Mouse (Mus musculus): ENCODE measurements at regions not wholly inside any gene's neighbourhood (a gene's known extent, or its start where the extent isn't known, plus 50 kb on each side); places are given as distances from the start of the nearest gene placed in this dataset.

DNA sequence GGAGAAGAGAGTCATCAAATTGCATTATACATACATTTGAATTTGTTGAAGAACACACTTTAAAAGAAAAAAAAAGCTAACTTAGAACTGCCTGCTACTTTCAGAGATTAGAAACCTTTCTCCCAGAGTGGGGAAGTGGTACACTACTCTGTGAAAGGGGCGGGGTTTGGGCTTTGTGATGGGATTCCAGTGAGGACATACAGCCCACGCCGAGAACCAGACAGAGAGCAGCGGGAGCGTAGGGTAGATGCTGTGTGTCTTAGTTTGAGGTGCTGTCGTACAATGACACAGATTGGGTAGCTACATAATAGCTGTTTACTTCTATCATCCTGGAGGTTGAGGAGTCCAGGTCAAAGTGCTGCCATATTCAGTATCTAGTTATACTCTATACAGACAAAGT, 136.5 kb upstream of the Serpine2 start:
- Histone ChIP-seq H3K36me3 (ENCODE audit: control insufficient read depth in 1 of 2, insufficient read depth in 2 of 2, low read length in 2 of 2) (no peaks in the 10 kb centered on the region), H3K4me3 (ENCODE audit: control insufficient read depth in 1 of 2, insufficient read depth in 1 of 2, low read depth in 2 of 2, low read length in 2 of 2) (no peak overlapping the region), H3K9me3 (replicated peaks; ENCODE audit: insufficient read depth, low read length) (no peaks in the 10 kb centered on the region), H3K9ac (ENCODE audit: control insufficient read depth, low read depth, low read length, poor library complexity, severe bottlenecking) (no peak overlapping the region), H3K79me2 (ENCODE audit: control insufficient read depth, insufficient read depth, low read length, poor library complexity) (no peaks in the 10 kb centered on the region), H3K27ac (ENCODE audit: control insufficient read depth, low read depth, low read length) (no peak overlapping the region), H3K27me3 (ENCODE audit: control insufficient read depth in 1 of 2, insufficient read depth in 2 of 2, low read length in 2 of 2) (no peaks in the 10 kb centered on the region), H3K4me1 (ENCODE audit: control insufficient read depth in 1 of 2, insufficient read depth in 2 of 2, low read length in 2 of 2) (no peaks in the 10 kb centered on the region)
- no peak for TF ChIP-seq MAX (IDR thresholded peaks at IDR 0.05; ENCODE audit: low read length)
- DNase-seq (ENCODE audit: low read depth, low spot score): no peak

GRCm38 (mm10) chr1:79984721-79985120, 123.7 kb upstream of the Serpine2 start:
- Histone ChIP-seq H3K27ac (ENCODE audit: control insufficient read depth, low read depth, low read length) (no peak overlapping the region), H3K4me3 (ENCODE audit: control insufficient read depth in 1 of 2, insufficient read depth in 1 of 2, low read depth in 2 of 2, low read length in 2 of 2) (no peak overlapping the region), H3K27me3 (ENCODE audit: control insufficient read depth in 1 of 2, insufficient read depth in 2 of 2, low read length in 2 of 2) (no peaks in the 10 kb centered on the region), H3K36me3 (ENCODE audit: control insufficient read depth in 1 of 2, insufficient read depth in 2 of 2, low read length in 2 of 2) (no peaks in the 10 kb centered on the region), H3K9me3 (replicated peaks; ENCODE audit: insufficient read depth, low read length) (no peaks in the 10 kb centered on the region), H3K79me2 (ENCODE audit: control insufficient read depth, insufficient read depth, low read length, poor library complexity) (no peaks in the 10 kb centered on the region), H3K9ac (ENCODE audit: control insufficient read depth, low read depth, low read length, poor library complexity, severe bottlenecking) (no peak overlapping the region), H3K4me1 (ENCODE audit: control insufficient read depth in 1 of 2, insufficient read depth in 2 of 2, low read length in 2 of 2) (no peaks in the 10 kb centered on the region)
- TF ChIP-seq SIN3A (IDR thresholded peaks at IDR 0.05; ENCODE audit: low read length) (no peak), BHLHE40 (IDR thresholded peaks at IDR 0.05; ENCODE audit: borderline replicate concordance, low read depth, low read length) (no peak), UBTF (IDR thresholded peaks at IDR 0.05; ENCODE audit: borderline replicate concordance, insufficient read depth, low read depth, low read length) (no peak), ETS1 (IDR thresholded peaks at IDR 0.05; ENCODE audit: low read depth, low read length) (no peak), MXI1 (IDR thresholded peaks at IDR 0.05; ENCODE audit: low read depth, low read length) (no peak), POLR2A (IDR thresholded peaks at IDR 0.05; ENCODE audit: control insufficient read depth in 1 of 2, insufficient read depth in 1 of 2, low read depth in 1 of 2, low read length in 2 of 2, poor library complexity in 1 of 2) (no peak)
- no peak for DNase-seq (ENCODE audit: low read depth, low spot score)

- TF ChIP-seq UBTF (IDR thresholded peaks at IDR 0.05; ENCODE audit: borderline replicate concordance, insufficient read depth, low read depth, low read length): no peak
- no peak for TF ChIP-seq MAFK (IDR thresholded peaks at IDR 0.05; ENCODE audit: borderline replicate concordance, low read depth, low read length)
- TF ChIP-seq CHD2 (IDR thresholded peaks at IDR 0.05; ENCODE audit: low read length): no peak
- TF ChIP-seq EP300 (IDR thresholded peaks at IDR 0.05; ENCODE audit: low read depth in 1 of 2, low read length in 2 of 2): no peak
- no peak for TF ChIP-seq CTCF (IDR thresholded peaks at IDR 0.05 in 2 of 3, conservative IDR thresholded peaks at IDR 0.05 in 1 of 3; ENCODE audit: control insufficient read depth in 1 of 3, insufficient read depth in 1 of 3, low read depth in 2 of 3, low read length in 3 of 3, poor library complexity in 1 of 3, severe bottlenecking in 1 of 3)
- TF ChIP-seq GATA1 (IDR thresholded peaks at IDR 0.05; ENCODE audit: low read depth, low read length): no peak
- no peak for TF ChIP-seq USF1 (IDR thresholded peaks at IDR 0.05; ENCODE audit: low read depth, low read length)
- no peaks in the 10 kb centered on the region for H3K36me3 ChIP-seq (ENCODE audit: control insufficient read depth in 1 of 2, insufficient read depth in 2 of 2, low read length in 2 of 2)
- H3K4me1 ChIP-seq (ENCODE audit: control insufficient read depth in 1 of 2, insufficient read depth in 2 of 2, low read length in 2 of 2): no peaks in the 10 kb centered on the region
- DNase-seq (ENCODE audit: low read depth, low spot score): no peak
- H3K9ac ChIP-seq (ENCODE audit: control insufficient read depth, low read depth, low read length, poor library complexity, severe bottlenecking): no peak overlapping the region
- no peak overlapping the region for H3K27ac ChIP-seq (ENCODE audit: control insufficient read depth, low read depth, low read length)
- H3K9me3 ChIP-seq (replicated peaks; ENCODE audit: insufficient read depth, low read length): no peaks in the 10 kb centered on the region
- no peak overlapping the region for H3K4me3 ChIP-seq (ENCODE audit: control insufficient read depth in 1 of 2, insufficient read depth in 1 of 2, low read depth in 2 of 2, low read length in 2 of 2)
- H3K79me2 ChIP-seq (ENCODE audit: control insufficient read depth, insufficient read depth, low read length, poor library complexity): no peaks in the 10 kb centered on the region
- no peaks in the 10 kb centered on the region for H3K27me3 ChIP-seq (ENCODE audit: control insufficient read depth in 1 of 2, insufficient read depth in 2 of 2, low read length in 2 of 2)
These were observed 121.8 kb upstream of the Serpine2 start for GRCm38 (mm10) chr1:79982678-79983280.

Data from MEL (cell line).